Mouse (Mus musculus) erythroblast, embryonic 14.5 days (primary cell): ENCODE measurements around the gene Dnajc5. TPM values are rescaled to one million over a fixed set of nuclear protein-coding genes. Genes with fewer than 3 reads are reported as not detected.

ENCODE experiments used
- H3K27me3 ChIP-seq: 2 replicates; pipeline ENCODE4 v1.6.1; 2012; ENCODE audit warnings: inconsistent platforms; ENCODE audit not compliant: control insufficient read depth
- H3K36me3 ChIP-seq: 2 replicates; pipeline ENCODE4 v1.6.1; 2012; ENCODE audit warnings: mild to moderate bottlenecking, inconsistent platforms; ENCODE audit not compliant: control insufficient read depth
- H3K4me1 ChIP-seq: 2 replicates; pipeline ENCODE4 v1.6.1; 2012; ENCODE audit warnings: inconsistent platforms; ENCODE audit not compliant: control insufficient read depth
- H3K4me3 ChIP-seq: replicated peaks from 2 replicates; pipeline ENCODE3; 2012; ENCODE audit warnings: moderate library complexity, mild to moderate bottlenecking, inconsistent platforms
- H3K9me3 ChIP-seq: 2 replicates; pipeline ENCODE4 v1.6.1; 2012; ENCODE audit warnings: low read length, inconsistent platforms, mixed read lengths; ENCODE audit not compliant: control insufficient read depth
- GATA1 ChIP-seq: IDR thresholded peaks from 2 replicates; pipeline ENCODE4 v1.6.1; 2012; ENCODE audit warnings: low read length, inconsistent platforms, mixed read lengths
- TAL1 ChIP-seq: IDR thresholded peaks from 3 replicates; pipeline ENCODE4 v1.6.1; 2012; ENCODE audit warnings: low read length, inconsistent platforms, mixed read lengths
- polyA plus RNA-seq: library from polyadenylated mRNA; stranded (reverse); fragments of >175 nt; gene quantifications from 2 replicates; pipeline ENCODE4 v1.2.3, GENCODE M21; 2012

Dnajc5 gene
- polyA plus RNA-seq, 1 experiment: 0.93 TPM

- no peaks in the 10 kb centered on the region; the same call in 1 of the 2 replicates for H3K9me3 ChIP-seq
- peaks cover 55% of the 10 kb centered on the region for H3K4me1 ChIP-seq
- no peak overlapping the region for H3K4me3 ChIP-seq
- TF ChIP-seq TAL1: no peak
- peaks cover 40% of the 10 kb centered on the region for H3K27me3 ChIP-seq
- H3K36me3 ChIP-seq: no peaks in the 10 kb centered on the region
Observed at GRCm38 (mm10) chr2:181597378-181598061, 77.2 kb downstream of the Dnajc5 start.

DNA sequence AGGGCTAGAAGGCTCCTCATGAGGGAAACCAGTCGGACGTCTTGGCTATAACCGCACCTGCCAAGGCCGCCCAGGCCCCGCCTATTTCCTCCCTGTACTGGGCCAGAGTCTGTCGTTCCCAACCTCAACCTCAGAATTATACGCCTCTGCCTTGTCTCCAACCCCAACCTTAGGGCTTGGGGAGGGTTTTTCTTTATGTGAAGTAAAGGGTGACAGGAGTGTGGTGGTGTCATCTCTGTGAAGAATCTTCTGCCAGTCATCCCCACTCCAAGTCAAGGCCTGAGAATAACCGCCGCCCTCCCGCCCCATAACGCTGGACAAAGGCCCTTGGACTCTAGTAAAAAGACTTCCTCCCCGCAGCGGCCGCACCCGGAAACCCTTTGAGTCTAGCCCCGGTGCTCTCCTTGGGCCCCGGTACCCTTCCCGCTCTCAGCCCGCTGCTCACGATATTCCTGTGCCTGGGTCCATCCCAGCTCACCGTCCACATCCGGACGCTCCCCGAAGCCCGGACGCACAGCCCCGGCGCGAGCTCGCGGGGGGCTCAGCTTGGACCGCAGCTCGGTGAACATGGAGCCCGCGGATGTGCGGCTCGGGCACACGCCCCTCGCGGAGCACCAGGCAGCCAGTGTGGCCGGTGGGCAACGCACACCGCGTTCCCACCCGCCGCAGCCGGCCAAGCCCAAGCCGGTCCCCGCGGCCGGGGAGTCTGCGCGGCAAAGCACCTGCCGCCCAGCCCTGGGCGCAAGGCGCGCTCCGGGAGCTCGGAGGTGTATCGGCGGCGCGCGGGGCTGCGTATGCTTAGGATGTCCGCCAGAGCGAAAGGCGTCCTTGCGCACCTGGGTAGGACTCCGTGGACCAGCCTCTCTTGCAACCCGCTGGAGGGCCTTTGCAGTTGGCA is 78.4 kb downstream of the Dnajc5 start, which contains the start of gene Samd10:
Gene Samd10, minus strand, starts transcription at position 759 of the 898 bp plus-strand sequence.
- H3K4me3 ChIP-seq: peak within 1 kb of the TSS; percentile 65
- H3K4me1 ChIP-seq: peaks cover 57% of the 10 kb centered on the region
- H3K36me3 ChIP-seq: no peaks in the 10 kb centered on the region; the same call in 1 of the 2 replicates
- no peaks in the 10 kb centered on the region; the same call in 1 of the 2 replicates for H3K9me3 ChIP-seq
- no peak for TF ChIP-seq TAL1
- TF ChIP-seq GATA1: no peak
- H3K27me3 ChIP-seq: peaks cover 36% of the 10 kb centered on the region

DNA sequence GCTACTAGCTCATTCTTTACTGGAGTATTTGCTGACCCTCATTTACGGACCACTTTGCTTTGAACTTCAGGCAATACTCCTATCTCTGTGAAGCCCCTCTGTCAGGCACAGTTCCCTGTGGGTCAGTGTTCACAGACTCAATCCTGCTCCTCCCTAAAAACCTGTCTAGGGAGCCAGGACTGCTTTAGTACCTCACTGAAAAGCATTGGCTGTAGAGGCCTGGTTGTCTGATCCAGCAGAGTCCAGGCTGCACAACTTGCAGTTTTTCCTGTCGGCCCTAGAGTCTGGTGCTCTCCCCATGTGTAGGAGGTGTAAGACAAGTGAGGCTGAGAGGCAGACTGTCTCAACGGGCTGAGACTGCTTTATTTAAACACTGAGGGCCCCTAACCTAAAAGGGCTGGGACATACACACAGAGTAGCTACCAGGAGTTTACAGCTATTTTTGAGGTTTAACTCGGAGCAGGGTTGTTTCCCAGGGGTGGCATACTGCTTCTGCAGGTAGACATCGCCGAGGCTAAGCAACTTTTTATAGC is 80.0 kb downstream of the Dnajc5 start:
- no peaks in the 10 kb centered on the region; the same call in 1 of the 2 replicates for H3K9me3 ChIP-seq
- TF ChIP-seq GATA1 (no peak), TAL1 (no peak)
- H3K27me3 ChIP-seq: peaks cover 36% of the 10 kb centered on the region
- H3K36me3 ChIP-seq: no peaks in the 10 kb centered on the region; the same call in none of the 2 replicates
- H3K4me1 ChIP-seq: peaks cover 57% of the 10 kb centered on the region
- H3K4me3 ChIP-seq: peak overlapping the region; percentile 84

DNA sequence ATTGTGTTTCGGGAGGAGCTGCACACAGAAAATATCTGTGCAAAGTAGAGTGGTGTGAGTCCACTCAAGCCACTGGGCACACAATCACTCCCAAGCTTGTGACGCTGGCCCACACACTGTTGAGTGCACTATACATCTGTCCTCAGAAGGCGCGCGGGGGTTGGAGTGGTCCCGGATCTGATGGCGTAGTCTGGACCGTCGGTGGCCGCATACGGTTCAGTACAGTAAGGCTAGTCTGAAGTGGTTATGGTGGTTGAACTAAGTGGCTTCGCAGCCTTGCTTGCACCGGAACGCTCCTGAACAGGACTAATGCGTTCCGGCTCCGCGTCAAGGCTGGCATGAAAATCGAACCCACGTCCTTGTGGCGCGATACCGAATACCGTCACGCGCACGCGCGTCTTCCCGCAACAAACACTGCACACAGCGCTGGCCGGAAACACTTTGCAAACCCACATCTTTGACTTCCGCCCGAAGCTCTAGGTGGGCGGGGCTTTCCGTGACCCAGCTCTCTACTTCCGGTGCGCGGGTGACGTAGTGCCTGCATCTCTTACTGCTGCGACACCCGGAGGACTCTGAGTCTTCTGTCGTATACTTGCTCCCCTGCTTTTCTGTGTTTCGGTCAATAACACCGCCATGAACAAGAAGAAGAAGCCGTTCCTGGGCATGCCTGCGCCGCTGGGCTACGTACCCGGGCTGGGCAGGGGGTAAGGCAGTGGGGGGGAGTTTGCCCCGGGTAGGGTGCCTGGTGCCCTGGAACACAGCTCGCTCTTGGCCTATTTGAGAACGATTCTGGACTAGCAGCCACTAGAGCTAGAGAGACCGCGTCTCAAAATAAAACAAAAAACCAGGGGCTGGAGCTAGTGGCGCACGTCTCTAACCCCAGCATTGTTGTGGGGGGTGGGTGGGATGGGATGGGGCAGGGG is 80.8 kb downstream of the Dnajc5 start:
- H3K4me1 ChIP-seq: peaks cover 57% of the 10 kb centered on the region
- peak overlapping the region; percentile 84 for H3K4me3 ChIP-seq
- TF ChIP-seq TAL1 (no peak), GATA1 (no peak)
- peaks cover 36% of the 10 kb centered on the region for H3K27me3 ChIP-seq
- H3K36me3 ChIP-seq: peaks cover 4% of the 10 kb centered on the region
- H3K9me3 ChIP-seq: no peaks in the 10 kb centered on the region; the same call in 1 of the 2 replicates

DNA sequence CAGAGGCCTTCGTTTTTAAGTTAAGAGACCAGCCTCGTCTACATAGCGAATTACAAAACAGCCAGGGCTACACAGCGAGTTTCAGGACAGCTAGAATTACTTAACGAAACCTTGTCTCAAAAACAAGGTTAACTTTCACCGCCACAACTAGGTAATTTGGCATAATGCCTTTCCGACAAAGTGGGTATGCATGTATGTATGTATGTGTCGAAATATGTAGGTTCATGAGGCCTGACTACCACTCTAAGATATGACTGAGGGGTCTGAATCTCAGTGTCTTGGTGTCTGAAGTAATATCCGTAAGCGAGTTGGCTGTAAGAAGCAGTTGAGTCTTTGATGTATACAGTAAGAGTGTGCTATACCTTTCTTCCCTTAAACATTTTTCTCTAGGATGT is 81.5 kb downstream of the Dnajc5 start:
- Histone ChIP-seq H3K4me3 (peak overlapping the region; percentile 84), H3K9me3 (no peaks in the 10 kb centered on the region; the same call in 1 of the 2 replicates), H3K4me1 (peaks cover 57% of the 10 kb centered on the region), H3K36me3 (peaks cover 4% of the 10 kb centered on the region), H3K27me3 (peaks cover 33% of the 10 kb centered on the region)
- TF ChIP-seq GATA1 (no peak), TAL1 (no peak)

- Histone ChIP-seq H3K9me3 (no peaks in the 10 kb centered on the region; the same call in 1 of the 2 replicates), H3K4me3 (peak overlapping the region; percentile 84), H3K27me3 (peaks cover 28% of the 10 kb centered on the region), H3K36me3 (peaks cover 4% of the 10 kb centered on the region), H3K4me1 (peaks cover 53% of the 10 kb centered on the region)
- TF ChIP-seq GATA1: no peak
- TF ChIP-seq TAL1: no peak
Observed at GRCm38 (mm10) chr2:181602367-181602766, 82.1 kb downstream of the Dnajc5 start.

Other genes with a start within 250 kb of the Dnajc5 start
- gene Gmeb2, start 232.4 kb upstream of the Dnajc5 start, polyA plus RNA-seq: 1.5 and 2.1 TPM in 2 replicates
- gene Stmn3, start 206.0 kb upstream of the Dnajc5 start, polyA plus RNA-seq: not detected in 2 replicates
- gene Rtel1, start 200.7 kb upstream of the Dnajc5 start, polyA plus RNA-seq: 0.91 and 1.8 TPM in 2 replicates
- gene Zgpat, start 155.6 kb upstream of the Dnajc5 start, polyA plus RNA-seq: 0.94 and 1.1 TPM in 2 replicates
- 0.49 and 1.1 TPM in 2 replicates for gene Arfrp1, start 155.1 kb upstream of the Dnajc5 start, polyA plus RNA-seq
- gene Lime1, start 140.4 kb upstream of the Dnajc5 start, polyA plus RNA-seq: 3.9 and 4.1 TPM in 2 replicates
- 0.23 and 0.26 TPM in 2 replicates for gene Zbtb46, start 61.1 kb upstream of the Dnajc5 start, polyA plus RNA-seq
- gene Abhd16b, start 27.3 kb upstream of the Dnajc5 start, polyA plus RNA-seq: not detected in 2 replicates
- gene Tpd52l2, start 23.3 kb upstream of the Dnajc5 start, polyA plus RNA-seq: 4.5 and 5.4 TPM in 2 replicates
- gene Uckl1, start 64.4 kb downstream of the Dnajc5 start, polyA plus RNA-seq: 1.5 and 1.9 TPM in 2 replicates
- gene Prpf6, start 71.4 kb downstream of the Dnajc5 start, polyA plus RNA-seq: 1.4 and 1.5 TPM in 2 replicates
- 0.22 and 0.24 TPM in 2 replicates for gene Zfp512b, start 72.3 kb downstream of the Dnajc5 start, polyA plus RNA-seq
- 0.08 TPM in 1 of 2 replicates, not detected in the other for gene Samd10, start 78.7 kb downstream of the Dnajc5 start, polyA plus RNA-seq
- gene Gm29797, start 136.5 kb downstream of the Dnajc5 start, polyA plus RNA-seq: not detected in 2 replicates
- 0.15 and 0.19 TPM in 2 replicates for gene Sox18, start 151.2 kb downstream of the Dnajc5 start, polyA plus RNA-seq
- 0.02 TPM in 1 of 2 replicates, not detected in the other for gene Tcea2, start 159.8 kb downstream of the Dnajc5 start, polyA plus RNA-seq
- 0.16 and 0.69 TPM in 2 replicates for gene Rgs19, start 173.5 kb downstream of the Dnajc5 start, polyA plus RNA-seq
- not detected in 2 replicates for gene Lkaaear1, start 178.0 kb downstream of the Dnajc5 start, polyA plus RNA-seq
- not detected in 2 replicates for gene Oprl1, start 194.5 kb downstream of the Dnajc5 start, polyA plus RNA-seq
- gene Myt1, start 242.8 kb downstream of the Dnajc5 start, polyA plus RNA-seq: not detected in 2 replicates